Mouse (Mus musculus): ENCODE measurements around the gene Erg. TPM values are rescaled to one million over a fixed set of nuclear protein-coding genes. Genes with fewer than 3 reads are reported as not detected.

Gene Erg
- total RNA-seq, 2 experiments from 2014 or later, result 6.6 to 6.7 TPM

DNA sequence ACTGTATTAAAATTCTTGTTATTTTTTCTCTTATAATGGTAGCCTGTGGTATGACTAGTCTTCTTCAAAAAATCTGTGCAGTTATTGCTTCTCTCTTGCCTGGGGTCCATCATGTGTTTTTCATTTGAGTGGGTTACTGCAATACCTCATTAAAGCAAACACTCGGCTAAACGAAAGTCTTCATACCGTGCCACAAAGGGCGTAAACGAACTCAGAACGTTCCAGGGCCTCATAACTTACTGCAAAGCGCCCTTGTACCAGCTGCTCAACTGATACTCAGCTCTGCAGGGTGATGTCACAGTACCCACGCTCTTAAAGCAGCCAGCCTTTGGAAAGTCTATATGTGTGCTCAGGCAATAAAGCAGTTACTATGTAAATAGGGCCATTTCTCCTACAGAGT lies 93.1 kb downstream of the Erg start:
- intact Hi-C loops (cut with DNase I), result no loop called here
- no peak for DNase-seq (ENCODE audit: low spot score in 2 of 2)

DNA sequence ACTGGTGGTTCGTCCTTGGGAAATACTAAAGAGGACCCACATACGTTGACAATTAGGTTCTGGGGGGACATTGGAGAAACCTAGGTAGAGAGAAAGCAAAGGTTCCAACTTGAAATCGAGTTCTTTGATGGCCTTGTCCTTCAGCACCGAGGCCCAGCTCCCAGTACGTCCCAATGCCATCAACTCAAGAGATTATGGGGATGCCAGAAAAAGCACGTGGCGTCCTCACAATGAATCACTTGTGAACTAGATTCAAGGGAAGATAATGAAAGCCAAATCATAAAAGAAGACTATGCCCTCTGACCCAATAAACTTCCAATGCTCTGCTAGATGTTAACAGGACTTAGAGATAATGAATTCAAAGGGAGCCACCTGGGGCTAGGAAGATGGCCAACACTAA lies 94.2 kb downstream of the Erg start:
- intact Hi-C loops (cut with DNase I), result no loop called here
- DNase-seq (ENCODE audit: low spot score in 2 of 2), result no peak

- DNase-seq (ENCODE audit: low spot score in 2 of 2), result no peak
- intact Hi-C loops (cut with DNase I), result no loop called here
Measured at GRCm38 (mm10) chr16:95490386-95490785, 96.0 kb downstream of the Erg start.

- no peak for DNase-seq (ENCODE audit: low spot score in 2 of 2)
- intact Hi-C loops (cut with DNase I), result no loop called here
Measured at GRCm38 (mm10) chr16:95487606-95488351, 98.6 kb downstream of the Erg start.

GRCm38 (mm10) chr16:95481176-95481575 lies 105.2 kb downstream of the Erg start:
- DNase-seq (ENCODE audit: low spot score in 2 of 2), result peak; percentile 16 to 46
- intact Hi-C loops (cut with DNase I), result no loop called here

DNA sequence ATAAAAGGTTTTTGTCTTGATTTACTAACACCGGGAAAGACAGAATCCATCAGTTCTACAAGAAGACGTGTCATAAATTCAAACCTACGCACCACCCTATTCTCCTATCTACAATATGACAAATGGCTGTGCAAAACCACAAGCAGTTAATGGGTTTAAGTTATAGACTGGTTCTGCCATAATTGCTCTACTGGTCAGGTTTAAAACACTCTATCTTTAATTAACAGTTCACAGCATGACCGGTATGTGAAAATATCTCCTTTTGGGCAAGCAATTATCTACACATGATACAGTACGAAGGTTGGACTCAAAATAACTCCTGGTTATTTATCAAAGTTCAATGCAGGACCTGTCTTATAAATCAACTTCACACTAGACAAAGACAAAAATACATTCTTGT lies 107.8 kb downstream of the Erg start:
- intact Hi-C loops (cut with DNase I), result no loop called here
- DNase-seq (ENCODE audit: low spot score in 2 of 2), result no peak

- intact Hi-C loops (cut with DNase I), result no loop called here
- no peak for DNase-seq (ENCODE audit: low spot score in 2 of 2)
Measured at GRCm38 (mm10) chr16:95475041-95475440, 111.4 kb downstream of the Erg start.

DNA sequence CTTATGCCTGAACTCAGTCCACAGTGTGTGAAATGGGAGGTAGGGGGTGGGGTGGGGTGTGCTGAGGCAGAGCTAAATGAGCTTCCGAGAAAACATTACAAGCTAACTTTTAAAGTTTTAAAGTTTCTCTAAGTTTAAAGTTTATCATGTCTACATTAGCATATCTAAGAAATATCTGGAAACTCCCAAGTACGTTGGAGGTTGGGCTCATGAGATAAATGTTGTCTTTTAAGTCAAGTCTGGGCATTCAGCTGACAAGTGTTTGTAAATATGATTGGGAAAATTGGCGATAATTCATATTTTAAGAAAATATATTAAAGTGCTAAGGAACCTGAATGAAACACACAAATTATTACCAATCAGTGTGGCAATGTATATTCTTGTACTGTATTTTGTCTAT lies 112.4 kb downstream of the Erg start:
- no peak for DNase-seq (ENCODE audit: low spot score in 2 of 2)
- intact Hi-C loops (cut with DNase I), result no loop called here

GRCm38 (mm10) chr16:95472771-95473170 lies 113.6 kb downstream of the Erg start:
- intact Hi-C loops (cut with DNase I), result no loop called here

DNA sequence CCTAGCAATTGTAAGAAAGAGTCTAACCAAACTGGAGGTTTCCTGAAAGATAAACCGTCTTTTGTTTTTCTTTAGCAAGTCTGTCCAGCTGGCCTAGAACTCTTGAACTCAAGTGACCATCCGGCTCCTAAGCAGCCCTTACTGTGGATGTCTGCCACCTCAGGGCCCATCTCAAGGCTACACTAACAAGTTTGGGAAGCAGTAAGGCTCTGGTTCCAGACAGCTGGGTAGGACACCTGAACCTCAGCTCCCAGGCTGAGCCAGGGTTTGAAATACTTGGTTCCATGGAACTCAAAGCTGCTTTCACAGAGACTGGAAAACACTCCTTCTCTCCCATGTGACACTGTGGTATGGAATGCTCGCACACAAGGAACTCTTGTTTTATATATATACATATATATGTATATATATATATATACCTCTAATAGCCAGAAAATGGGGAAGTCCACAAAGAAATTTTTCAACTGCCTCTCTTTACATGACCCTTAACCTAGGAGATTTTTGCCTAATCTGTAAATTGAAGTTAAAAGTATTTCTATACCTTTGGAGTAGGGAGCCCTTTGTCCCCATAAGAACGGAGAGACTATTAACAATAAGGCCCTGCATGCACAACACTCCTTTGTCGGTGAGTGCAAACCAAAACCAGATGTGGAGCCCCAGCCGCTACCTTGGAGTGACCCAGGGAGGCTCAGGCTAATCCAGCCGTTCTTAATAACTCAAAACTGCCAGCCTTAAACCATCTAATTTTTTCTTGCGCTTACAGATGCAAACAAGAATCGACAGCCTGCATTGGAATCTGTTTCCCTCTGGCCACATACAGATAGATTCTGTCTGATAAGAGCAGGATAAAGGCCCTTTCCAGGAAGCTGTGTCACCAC lies 116.9 kb downstream of the Erg start:
- intact Hi-C loops (cut with DNase I), result loop anchor here (5.0 to 10.0 kb wide), 3 partner anchors 135 to 493 kb away; no protein-coding TSS in a partner anchor

More at GRCm38 (mm10) chr16:95472771-95473170, 113.6 kb downstream of the Erg start:
- DNase-seq (ENCODE audit: low spot score in 2 of 2), result no peak

GRCm38 (mm10) chr16:95467893-95468292 lies 118.5 kb downstream of the Erg start:
- no peak for DNase-seq (ENCODE audit: low spot score in 2 of 2)
- intact Hi-C loops (cut with DNase I), result loop anchor here (5.0 to 10.0 kb wide), 3 partner anchors 137 to 494 kb away; no protein-coding TSS in a partner anchor

More for the DNA sequence above, 116.9 kb downstream of the Erg start:
- no peak for DNase-seq (ENCODE audit: low spot score in 2 of 2)

- intact Hi-C loops (cut with DNase I), result loop anchor here (5.0 to 10.0 kb wide), 3 partner anchors 138 to 496 kb away; no protein-coding TSS in a partner anchor
- DNase-seq (ENCODE audit: low spot score in 2 of 2), result no peak
Measured at GRCm38 (mm10) chr16:95466548-95466947, 119.8 kb downstream of the Erg start.

DNA sequence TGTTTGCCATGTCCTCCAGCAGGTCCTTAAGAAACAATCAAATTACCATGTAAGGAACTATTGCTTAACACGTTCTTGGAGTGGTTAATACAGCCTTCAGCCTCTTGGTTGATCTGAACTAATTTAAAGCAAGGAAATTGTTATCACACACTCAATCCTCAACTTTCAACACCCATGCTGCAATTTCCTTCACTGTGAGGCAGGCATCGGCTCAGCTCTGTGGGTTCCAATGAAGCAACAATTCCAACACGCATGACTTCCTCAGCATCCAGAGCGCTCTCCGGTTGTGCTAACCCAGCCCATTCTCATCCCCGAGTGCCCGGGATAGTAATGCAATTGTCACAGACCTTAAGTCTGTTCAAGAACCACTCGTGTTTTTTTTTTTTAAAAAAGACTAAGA lies 121.8 kb downstream of the Erg start:
- intact Hi-C loops (cut with DNase I), result loop anchor here (5.0 to 10.0 kb wide), 3 partner anchors 140 to 498 kb away; no protein-coding TSS in a partner anchor
- DNase-seq (ENCODE audit: low spot score in 2 of 2), result no peak

DNA sequence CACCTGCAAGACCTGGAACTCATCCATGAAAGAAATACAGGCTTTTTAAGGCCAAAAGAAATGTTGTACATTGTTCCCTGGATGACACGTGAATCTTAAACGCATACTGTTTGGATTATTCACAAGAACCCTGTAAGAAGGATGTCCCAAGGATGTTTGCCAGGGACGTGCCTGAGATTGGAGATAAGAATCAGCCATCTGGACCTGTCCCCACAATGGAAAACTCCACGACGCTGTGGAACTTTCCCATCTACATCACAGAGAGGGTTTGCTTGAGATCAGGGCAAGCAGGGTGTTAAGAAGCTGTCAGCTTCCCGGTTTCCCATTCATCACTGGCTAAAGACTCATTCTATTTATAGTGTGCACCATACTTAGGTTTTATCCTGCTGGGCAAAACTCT lies 122.6 kb downstream of the Erg start:
- intact Hi-C loops (cut with DNase I), result loop anchor here (10.0 kb wide), 1 partner anchor 141 kb away; no protein-coding TSS in a partner anchor
- DNase-seq (ENCODE audit: low spot score in 2 of 2), result no peak

GRCm38 (mm10) chr16:95461941-95462340 lies 124.5 kb downstream of the Erg start:
- intact Hi-C loops (cut with DNase I), result loop anchor here (10.0 kb wide), 1 partner anchor 143 kb away; no protein-coding TSS in a partner anchor
- DNase-seq (ENCODE audit: low spot score in 2 of 2), result no peak

DNA sequence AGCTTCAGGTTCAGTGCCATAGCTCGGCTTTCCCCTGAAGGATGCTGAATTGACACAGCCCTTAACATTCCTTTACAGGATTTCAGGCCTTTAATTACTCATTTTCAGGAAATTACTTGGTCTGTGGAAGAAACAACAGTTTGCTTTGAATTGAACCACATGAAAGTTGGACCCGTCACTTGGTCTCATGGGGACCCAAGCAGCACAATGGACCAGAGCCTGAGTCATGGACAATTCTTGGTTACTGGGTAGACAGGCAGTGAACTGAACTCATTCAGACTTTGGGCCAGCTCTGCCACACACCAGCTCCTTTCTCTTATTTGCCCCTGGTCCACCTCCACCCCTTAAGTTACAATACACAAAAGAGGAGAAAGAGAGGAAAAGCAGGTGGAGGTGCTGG lies 126.1 kb downstream of the Erg start:
- intact Hi-C loops (cut with DNase I), result loop anchor here (10.0 kb wide), 1 partner anchor 144 kb away; no protein-coding TSS in a partner anchor
- no peak for DNase-seq (ENCODE audit: low spot score in 2 of 2)

DNA sequence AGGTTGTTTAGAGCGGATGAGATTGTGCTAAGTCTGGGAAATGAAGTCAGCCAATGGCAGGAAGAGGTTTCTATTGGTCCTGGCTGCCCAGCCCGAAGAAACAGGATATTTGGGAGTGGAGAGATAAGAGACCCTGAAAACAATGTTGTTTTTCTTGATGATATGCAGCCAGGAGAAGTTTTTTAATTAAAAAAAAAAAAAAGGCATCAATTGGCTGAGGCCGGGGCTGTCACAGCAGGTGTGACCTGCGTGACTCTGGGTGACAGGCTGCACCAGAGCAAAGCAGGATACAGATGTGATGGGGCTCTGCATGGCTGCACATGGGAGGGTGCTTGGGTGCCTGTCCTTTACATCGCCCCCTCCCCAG lies 127.1 kb downstream of the Erg start:
- intact Hi-C loops (cut with DNase I), result no loop called here
- DNase-seq (ENCODE audit: low spot score in 2 of 2), result no peak

- intact Hi-C loops (cut with DNase I), result no loop called here
- no peak for DNase-seq (ENCODE audit: low spot score in 2 of 2)
Measured at GRCm38 (mm10) chr16:95458590-95459324, 127.6 kb downstream of the Erg start.

DNA sequence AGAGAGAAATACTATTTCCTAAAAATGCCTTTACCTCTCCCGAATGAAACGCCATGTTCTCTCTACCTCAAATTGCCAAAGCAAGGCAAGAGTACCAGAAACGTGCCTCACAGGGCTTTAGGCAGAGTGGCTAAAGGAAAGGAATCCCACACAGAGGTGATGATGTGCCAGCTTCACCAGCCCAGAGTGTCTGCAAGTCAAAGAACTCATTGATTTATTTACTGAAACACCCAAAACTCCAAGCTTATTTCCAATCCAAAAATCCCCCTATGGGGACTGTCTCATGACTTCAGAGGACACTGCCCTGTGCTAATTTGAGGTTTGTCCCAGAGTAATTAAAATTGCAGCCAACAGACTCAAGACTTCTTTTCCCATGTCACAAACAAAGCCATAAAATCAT lies 129.4 kb downstream of the Erg start:
- intact Hi-C loops (cut with DNase I), result no loop called here
- no peak for DNase-seq (ENCODE audit: low spot score in 2 of 2)

- intact Hi-C loops (cut with DNase I), result no loop called here
- no peak for DNase-seq (ENCODE audit: low spot score in 2 of 2)
Measured at GRCm38 (mm10) chr16:95455896-95456295, 130.5 kb downstream of the Erg start.

All from left cerebral cortex, postnatal 36 days (tissue).